In the genomic region with DNA sequence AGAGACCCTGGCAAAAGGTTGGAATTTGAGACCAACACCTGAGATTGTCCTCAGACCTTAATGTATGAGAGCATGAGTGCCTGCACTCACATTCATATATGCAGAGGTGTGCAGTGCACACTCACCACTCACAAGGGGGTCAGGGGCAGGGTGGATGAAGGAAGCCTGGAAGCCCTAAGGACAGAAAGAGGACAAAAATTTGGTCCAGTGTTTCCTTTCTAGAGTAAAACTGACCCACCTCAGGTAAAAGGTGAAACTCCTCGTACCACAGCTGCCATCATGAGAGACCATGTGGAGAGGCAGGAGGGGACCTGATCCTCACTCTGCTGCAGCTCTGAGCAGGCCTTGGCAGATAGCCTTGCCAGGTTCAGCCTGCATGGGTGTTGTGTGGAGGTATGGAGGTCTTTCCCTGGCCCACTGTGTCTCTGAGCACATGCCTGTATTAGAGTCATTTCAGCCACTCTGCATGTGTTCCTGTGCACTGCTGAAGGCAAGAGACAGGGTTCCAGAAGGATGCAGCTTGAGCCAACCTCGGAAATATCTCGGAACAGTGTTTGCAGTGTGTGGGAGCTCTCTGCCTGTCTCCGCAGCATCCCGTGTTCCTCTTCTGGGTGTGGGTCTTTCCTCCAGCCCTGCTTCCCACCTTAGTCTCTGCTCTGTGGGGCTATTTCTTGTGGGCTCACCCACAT, we compare ENCODE assay signal across 8 mouse cellular contexts. TPM values are rescaled to one million over a fixed set of nuclear protein-coding genes. Genes with fewer than 3 reads are reported as not detected.
A peak's percentile ranks its signal among the peaks of the same experiment; 100 is the strongest.
DNase-seq lines count a peak whose midpoint lies in the region; ATAC-seq lines count a peak whose summit lies in the region.

No protein-coding gene starts in this region.

- H3K27ac ChIP-seq in kidney, embryonic 15.5 days = no peak overlapping the region
- H3K27ac ChIP-seq in embryonic facial prominence, embryonic 12.5 days = no peak overlapping the region
- H3K27ac ChIP-seq in hindbrain, embryonic 13.5 days = peak overlapping the region; percentile 13; the same call in 1 of the 2 replicates
- H3K27ac ChIP-seq in midbrain, embryonic 15.5 days = no peak overlapping the region

- peaks cover 42% of the 10 kb centered on the region for H3K4me1 ChIP-seq in kidney, embryonic 15.5 days
- peaks cover 31% of the 10 kb centered on the region for H3K4me1 ChIP-seq in embryonic facial prominence, embryonic 12.5 days
- peaks cover 45% of the 10 kb centered on the region for H3K4me1 ChIP-seq in hindbrain, embryonic 13.5 days (replicated peaks)
- peaks cover 42% of the 10 kb centered on the region for H3K4me1 ChIP-seq in midbrain, embryonic 15.5 days

- peaks cover 4% of the 10 kb centered on the region; the same call in 1 of the 2 replicates for H3K9me3 ChIP-seq in kidney, embryonic 15.5 days (replicated peaks)
- no peaks in the 10 kb centered on the region; the same call in 1 of the 2 replicates for H3K9me3 ChIP-seq in embryonic facial prominence, embryonic 12.5 days
- H3K9me3 ChIP-seq in hindbrain, embryonic 13.5 days = no peaks in the 10 kb centered on the region
- H3K9me3 ChIP-seq in midbrain, embryonic 15.5 days = no peaks in the 10 kb centered on the region

- H3K9ac ChIP-seq in kidney, embryonic 15.5 days = peak overlapping the region; percentile 77
- H3K9ac ChIP-seq in embryonic facial prominence, embryonic 12.5 days = peak overlapping the region; percentile 90; the same call in 1 of the 2 replicates
- H3K9ac ChIP-seq in hindbrain, embryonic 13.5 days = peak overlapping the region; percentile 94
- peak overlapping the region; percentile 87 for H3K9ac ChIP-seq in midbrain, embryonic 15.5 days

- peak overlapping the region; percentile 91 for H3K4me2 ChIP-seq in kidney, embryonic 15.5 days
- peak overlapping the region; percentile 66 for H3K4me2 ChIP-seq in embryonic facial prominence, embryonic 12.5 days (replicated peaks)
- peak overlapping the region; percentile 80 for H3K4me2 ChIP-seq in hindbrain, embryonic 13.5 days
- H3K4me2 ChIP-seq in midbrain, embryonic 15.5 days = peak overlapping the region; percentile 58

- DNase-seq in kidney, adult 11 months = no peak
- DNase-seq in embryo, embryonic 10 days (ENCODE audit: low spot score) = no peak
- DNase-seq in adrenal gland, adult 2 months = no peak
- no peak for DNase-seq in T-cell, adult 2 months (ENCODE audit: low spot score)

- H3K36me3 ChIP-seq in kidney, embryonic 15.5 days = peaks cover 20% of the 10 kb centered on the region
- peaks cover 8% of the 10 kb centered on the region; the same call in 1 of the 2 replicates for H3K36me3 ChIP-seq in embryonic facial prominence, embryonic 12.5 days
- peaks cover 9% of the 10 kb centered on the region for H3K36me3 ChIP-seq in hindbrain, embryonic 13.5 days
- H3K36me3 ChIP-seq in midbrain, embryonic 15.5 days (replicated peaks) = no peaks in the 10 kb centered on the region

- 77% methylated on average over 5 of the region's 5 CpGs for WGBS in kidney, embryonic 15.5 days
- WGBS in embryonic facial prominence, embryonic 12.5 days = 88% methylated on average over 5 of the region's 5 CpGs
- WGBS in hindbrain, embryonic 13.5 days = 76% methylated on average over 5 of the region's 5 CpGs
- 77% methylated on average over 5 of the region's 5 CpGs for WGBS in midbrain, embryonic 15.5 days

- no peak for ATAC-seq in kidney, embryonic 15.5 days (replicated peaks; ENCODE audit: low FRiP score)
- ATAC-seq in embryonic facial prominence, embryonic 12.5 days (ENCODE audit: insufficient number of reproducible peaks, insufficient read depth, low FRiP score, low TSS enrichment) = no peak
- ATAC-seq in hindbrain, embryonic 13.5 days (ENCODE audit: low FRiP score) = no peak
- no peak for ATAC-seq in midbrain, embryonic 15.5 days (replicated peaks)

- peak overlapping the region; percentile 66 for H3K4me3 ChIP-seq in kidney, embryonic 15.5 days (replicated peaks)
- H3K4me3 ChIP-seq in embryonic facial prominence, embryonic 12.5 days = 0 out of 2 replicates have a peak overlapping the region, but pooled peaks have one; percentile 7
- peak overlapping the region; percentile 96 for H3K4me3 ChIP-seq in hindbrain, embryonic 13.5 days
- peak overlapping the region; percentile 97 for H3K4me3 ChIP-seq in midbrain, embryonic 15.5 days

- peaks cover 13% of the 10 kb centered on the region; the same call in 1 of the 2 replicates for H3K27me3 ChIP-seq in kidney, embryonic 15.5 days
- H3K27me3 ChIP-seq in embryonic facial prominence, embryonic 12.5 days = 0 out of 2 replicates have a peak, but pooled peaks cover 8% of the 10 kb centered on the region
- peaks cover 8% of the 10 kb centered on the region; the same call in 1 of the 2 replicates for H3K27me3 ChIP-seq in hindbrain, embryonic 13.5 days
- no peaks in the 10 kb centered on the region for H3K27me3 ChIP-seq in midbrain, embryonic 15.5 days (replicated peaks)

RNA-seq across cellular contexts. Expression of gene Hist3h2a, which starts 2.9 kb away (rescaled TPM):
- 36.4 and 40.3 TPM in 2 replicates for polyA plus RNA-seq in kidney, embryonic 15.5 days (2015; fragmentation: Nextera tagmentation; extraction: Ambion mirVana)
- polyA plus RNA-seq in embryonic facial prominence, embryonic 12.5 days (2016; fragmentation: Nextera tagmentation; extraction: Ambion mirVana) = 36.3 and 40.0 TPM in 2 replicates
- 138 and 142 TPM in 2 replicates for polyA plus RNA-seq in hindbrain, embryonic 13.5 days (2015; fragmentation: Nextera tagmentation; extraction: Ambion mirVana)
- polyA plus RNA-seq in midbrain, embryonic 15.5 days (2015; fragmentation: Nextera tagmentation; extraction: Ambion mirVana) = 119 and 121 TPM in 2 replicates
- 10 to 100 TPM; 13.5 to 26.3 TPM for total RNA-seq in adrenal gland, adult 2 months (2021)
- polyA plus RNA-seq in adrenal gland, adult 2 months (2012; rRNA removed) = 15.4 and 19.1 TPM in 2 replicates

RNA-seq across cellular contexts. Expression of gene Trim17, which starts 2.9 kb away (rescaled TPM):
- polyA plus RNA-seq in kidney, embryonic 15.5 days (2015; fragmentation: Nextera tagmentation; extraction: Ambion mirVana) = 0.58 and 0.71 TPM in 2 replicates
- 0.51 and 0.55 TPM in 2 replicates for polyA plus RNA-seq in embryonic facial prominence, embryonic 12.5 days (2016; fragmentation: Nextera tagmentation; extraction: Ambion mirVana)
- 1.6 TPM in 2 replicates for polyA plus RNA-seq in hindbrain, embryonic 13.5 days (2015; fragmentation: Nextera tagmentation; extraction: Ambion mirVana)
- 1.5 and 2.0 TPM in 2 replicates for polyA plus RNA-seq in midbrain, embryonic 15.5 days (2015; fragmentation: Nextera tagmentation; extraction: Ambion mirVana)
- under 1 TPM; 0.17 TPM for total RNA-seq in adrenal gland, adult 2 months (2021)
- polyA plus RNA-seq in adrenal gland, adult 2 months (2012; rRNA removed) = 0.18 and 0.36 TPM in 2 replicates

RNA-seq across cellular contexts. Expression of gene Hist3h2ba, which starts 8.7 kb away (rescaled TPM):
- 81.6 and 82.0 TPM in 2 replicates for polyA plus RNA-seq in kidney, embryonic 15.5 days (2015; fragmentation: Nextera tagmentation; extraction: Ambion mirVana)
- 52.7 and 70.4 TPM in 2 replicates for polyA plus RNA-seq in embryonic facial prominence, embryonic 12.5 days (2016; fragmentation: Nextera tagmentation; extraction: Ambion mirVana)
- 285 and 298 TPM in 2 replicates for polyA plus RNA-seq in hindbrain, embryonic 13.5 days (2015; fragmentation: Nextera tagmentation; extraction: Ambion mirVana)
- polyA plus RNA-seq in midbrain, embryonic 15.5 days (2015; fragmentation: Nextera tagmentation; extraction: Ambion mirVana) = 311 and 338 TPM in 2 replicates
- 1 to 10 TPM; 2.5 to 8.2 TPM for total RNA-seq in adrenal gland, adult 2 months (2021)
- 5.1 and 9.1 TPM in 2 replicates for polyA plus RNA-seq in adrenal gland, adult 2 months (2012; rRNA removed)

RNA-seq across cellular contexts. Expression of gene Rnf187, which starts 18.7 kb away (rescaled TPM):
- 243 and 247 TPM in 2 replicates for polyA plus RNA-seq in kidney, embryonic 15.5 days (2015; fragmentation: Nextera tagmentation; extraction: Ambion mirVana)
- polyA plus RNA-seq in embryonic facial prominence, embryonic 12.5 days (2016; fragmentation: Nextera tagmentation; extraction: Ambion mirVana) = 366 and 374 TPM in 2 replicates
- 522 and 540 TPM in 2 replicates for polyA plus RNA-seq in hindbrain, embryonic 13.5 days (2015; fragmentation: Nextera tagmentation; extraction: Ambion mirVana)
- polyA plus RNA-seq in midbrain, embryonic 15.5 days (2015; fragmentation: Nextera tagmentation; extraction: Ambion mirVana) = 626 and 662 TPM in 2 replicates
- total RNA-seq in adrenal gland, adult 2 months (2021) = 100 to 1,000 TPM; 143 to 198 TPM
- 545 and 648 TPM in 2 replicates for polyA plus RNA-seq in adrenal gland, adult 2 months (2012; rRNA removed)

RNA-seq across cellular contexts. Expression of gene Trim11, which starts 20.5 kb away (rescaled TPM):
- polyA plus RNA-seq in kidney, embryonic 15.5 days (2015; fragmentation: Nextera tagmentation; extraction: Ambion mirVana) = 20.0 and 20.6 TPM in 2 replicates
- 22.7 and 23.3 TPM in 2 replicates for polyA plus RNA-seq in embryonic facial prominence, embryonic 12.5 days (2016; fragmentation: Nextera tagmentation; extraction: Ambion mirVana)
- polyA plus RNA-seq in hindbrain, embryonic 13.5 days (2015; fragmentation: Nextera tagmentation; extraction: Ambion mirVana) = 20.8 and 21.8 TPM in 2 replicates
- polyA plus RNA-seq in midbrain, embryonic 15.5 days (2015; fragmentation: Nextera tagmentation; extraction: Ambion mirVana) = 22.1 and 24.1 TPM in 2 replicates
- total RNA-seq in adrenal gland, adult 2 months (2021) = 10 to 100 TPM; 21.3 to 23.4 TPM
- polyA plus RNA-seq in adrenal gland, adult 2 months (2012; rRNA removed) = 45.2 and 45.7 TPM in 2 replicates

Comparison
In these comparisons a context has a peak if more than half of its experiments do, and no peak if none do; other contexts are left out.
1. H3K4me3 ChIP-seq: peak in every context shown above with its lines; median percentile 97 in midbrain, embryonic 15.5 days; 96 in hindbrain, embryonic 13.5 days; 66 in kidney, embryonic 15.5 days; 7 in embryonic facial prominence, embryonic 12.5 days.